Mouse (Mus musculus) myocyte (in vitro differentiated cells): ENCODE results near the gene Fes.

Experiments
- POLR2A ChIP-seq: IDR thresholded peaks from one replicate; pipeline ENCODE4 v1.6.1; 2011; ENCODE audit warnings: low read depth, mild to moderate bottlenecking, control low read depth, moderate library complexity; ENCODE audit not compliant: insufficient read length
- POLR2AphosphoS2 ChIP-seq: IDR thresholded peaks from one replicate; pipeline ENCODE4 v1.6.1; 2011; ENCODE audit warnings: low read depth, control low read depth; ENCODE audit not compliant: insufficient read length
- TCF12 ChIP-seq: IDR thresholded peaks from one replicate; pipeline ENCODE4 v1.6.1; 2011; ENCODE audit warnings: mild to moderate bottlenecking, control low read depth; ENCODE audit not compliant: poor library complexity, insufficient read depth, severe bottlenecking

DNA sequence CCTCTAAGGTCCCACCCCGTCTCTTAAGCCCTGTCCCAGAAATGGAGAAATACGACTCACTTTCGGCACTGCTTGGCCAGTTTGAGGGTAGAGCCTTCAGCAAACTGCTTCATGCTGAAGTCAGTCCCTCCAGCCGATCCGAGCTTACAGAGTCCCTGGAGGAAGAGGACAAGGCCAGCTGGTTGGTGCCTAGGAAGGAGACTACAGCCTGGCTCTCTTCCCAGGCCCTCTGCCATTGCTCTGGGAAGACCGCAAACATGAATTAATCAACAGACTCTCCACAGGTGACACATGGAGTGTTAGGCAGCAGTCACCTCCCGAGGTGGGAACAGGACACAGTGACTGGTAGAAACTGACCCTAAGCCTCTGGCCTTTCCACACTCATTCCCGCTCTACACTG, 57.5 kb downstream of the Fes start:
- TF ChIP-seq TCF12 (no peak), POLR2A (no peak), POLR2AphosphoS2 (no peak)
